Mouse (Mus musculus) forebrain, embryonic 16.5 days (tissue): Measurements from ENCODE around the gene Mypop. TPM values are rescaled to one million over a fixed set of nuclear protein-coding genes. Genes with fewer than 3 reads are reported as not detected.
A peak's percentile ranks its signal among the peaks of the same experiment; 100 is the strongest.

Experiments used
- ATAC-seq: fragments of 200-750 bp; cut with Nextera tagmentation; 2 replicates; pipeline ENCODE4 v1.8.0; 2017; ENCODE audit warnings: mild to moderate bottlenecking, moderate library complexity
- H3K27ac ChIP-seq: fragments of 300-500 bp; sonication (generic); 2 replicates; pipeline ENCODE4 v1.5.1; 2014; ENCODE audit warnings: low read length, control low read depth
- H3K27me3 ChIP-seq: fragments of 300-500 bp; sonication (generic); replicated peaks from 2 replicates; pipeline ENCODE4 v1.6.1; 2014; ENCODE audit warnings: low read length; ENCODE audit not compliant: control insufficient read depth, insufficient read depth
- H3K36me3 ChIP-seq: fragments of 300-500 bp; sonication (generic); 2 replicates; pipeline ENCODE4 v1.6.1; 2014; ENCODE audit not compliant: control insufficient read depth, insufficient read depth
- H3K4me1 ChIP-seq: fragments of 300-500 bp; sonication (generic); replicated peaks from 2 replicates; pipeline ENCODE4 v1.6.1; 2014; ENCODE audit warnings: low read length; ENCODE audit not compliant: control insufficient read depth, insufficient read depth
- H3K4me2 ChIP-seq: fragments of 300-500 bp; sonication (generic); 2 replicates; pipeline ENCODE4 v1.6.1; 2014; ENCODE audit warnings: mild to moderate bottlenecking, low read length, control low read depth
- H3K4me3 ChIP-seq: fragments of 300-500 bp; sonication (generic); replicated peaks from 2 replicates; pipeline ENCODE4 v1.5.1; 2014; ENCODE audit warnings: mild to moderate bottlenecking, low read length, control low read depth
- H3K9ac ChIP-seq: fragments of 300-500 bp; sonication (generic); replicated peaks from 2 replicates; pipeline ENCODE4 v1.6.1; 2014; ENCODE audit warnings: low read depth, low read length, control low read depth
- H3K9me3 ChIP-seq: fragments of 300-500 bp; sonication (generic); 2 replicates; pipeline ENCODE4 v1.6.1; 2016; ENCODE audit warnings: low read length; ENCODE audit not compliant: control insufficient read depth
- WGBS: fragments of 180-500 bp; shearing (Covaris S2); extraction: QIAGEN DNeasy Blood & Tissue Kit; methylation state at CpG from one replicate; pipeline ENCODE4 v1.1.7; 2014; 5-methylcytosine and 5-hydroxymethylcytosine counted together
- polyA plus RNA-seq: library from polyadenylated mRNA; unstranded; fragments of >200 nt; fragmentation: Nextera tagmentation; extraction: Ambion mirVana; gene quantifications from 2 replicates; pipeline ENCODE4 v1.2.1, GENCODE M21; 2015

The Mypop gene
- polyA plus RNA-seq, 1 experiment from 2014 or later, result 3.1 TPM

DNA sequence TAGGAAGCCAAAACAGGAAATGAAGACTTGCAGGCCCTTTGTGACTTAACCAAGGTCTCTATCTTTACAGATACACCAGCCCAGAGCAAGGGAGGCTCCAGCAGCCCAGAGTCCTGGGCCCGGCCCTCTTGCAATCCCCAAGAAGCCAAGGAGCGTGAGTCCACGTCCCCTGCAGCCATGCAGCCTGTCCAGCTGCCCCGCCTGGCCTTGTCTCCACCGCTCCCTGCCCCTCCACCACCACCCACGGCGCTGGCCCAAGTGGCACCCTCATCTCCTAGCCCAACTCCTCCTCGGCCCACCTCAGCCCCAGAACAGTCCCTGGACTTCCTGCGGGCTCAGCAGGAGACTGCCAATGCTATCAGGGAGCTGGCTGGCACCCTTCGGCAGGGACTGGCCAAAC is 9.4 kb downstream of the Mypop start:
- Histone ChIP-seq H3K4me1 (peaks cover 23% of the 10 kb centered on the region), H3K27ac (no peak overlapping the region), H3K9ac (peak overlapping the region; percentile 29; the same call in 1 of the 2 replicates), H3K36me3 (no peaks in the 10 kb centered on the region), H3K4me3 (peak overlapping the region; percentile 6), H3K27me3 (no peaks in the 10 kb centered on the region), H3K4me2 (0 out of 2 replicates have a peak overlapping the region, but pooled peaks have one; percentile 9), H3K9me3 (no peaks in the 10 kb centered on the region)
- ATAC-seq, result no peak
- 60% methylated on average over 10 of the region's 10 CpGs for WGBS

DNA sequence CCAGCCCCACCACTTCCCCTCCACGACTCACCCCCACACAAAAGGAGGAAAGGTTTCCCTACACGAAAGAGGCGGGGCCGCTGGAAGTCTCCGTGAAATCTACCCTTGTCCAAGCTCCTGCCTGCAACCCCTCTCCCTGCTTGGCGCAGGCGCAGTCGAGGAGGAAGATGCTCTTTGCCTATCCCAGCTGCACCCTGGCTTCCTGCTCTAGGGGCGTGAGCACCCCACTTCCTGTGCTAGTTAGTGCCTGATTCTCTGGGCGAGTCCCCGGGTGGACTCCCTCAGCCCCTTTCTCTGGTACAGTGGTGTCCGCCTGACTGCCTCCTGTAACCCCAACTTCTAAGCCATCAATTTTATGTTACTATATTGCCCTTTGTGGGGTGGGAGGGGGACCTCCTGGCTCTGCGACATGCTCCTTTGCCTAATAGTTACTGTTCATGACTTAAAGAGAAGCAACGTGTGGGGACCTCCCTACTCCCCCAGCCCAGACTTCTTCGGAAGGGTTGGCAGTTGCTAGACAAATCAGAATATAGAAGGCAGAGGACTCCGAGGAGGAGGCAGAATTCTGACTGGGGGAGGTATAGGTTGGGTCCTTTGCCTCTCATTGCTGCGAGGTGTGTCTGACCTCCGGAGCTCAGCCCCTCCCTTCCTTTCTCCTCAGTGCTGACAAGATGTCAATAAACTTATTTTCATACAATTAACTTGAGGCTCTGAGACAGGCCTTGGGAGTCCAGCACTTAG is 10.2 kb downstream of the Mypop start:
- peak overlapping the region; percentile 9; the same call in 1 of the 2 replicates for H3K4me2 ChIP-seq
- WGBS, result 52% methylated on average over 18 of the region's 18 CpGs
- peak overlapping the region; percentile 18 for H3K4me3 ChIP-seq
- peaks cover 4% of the 10 kb centered on the region; the same call in 1 of the 2 replicates for H3K36me3 ChIP-seq
- no peaks in the 10 kb centered on the region for H3K9me3 ChIP-seq
- no peaks in the 10 kb centered on the region for H3K27me3 ChIP-seq
- peaks cover 31% of the 10 kb centered on the region for H3K4me1 ChIP-seq
- no peak for ATAC-seq
- peak overlapping the region; percentile 13; the same call in 1 of the 2 replicates for H3K9ac ChIP-seq
- no peak overlapping the region for H3K27ac ChIP-seq

DNA sequence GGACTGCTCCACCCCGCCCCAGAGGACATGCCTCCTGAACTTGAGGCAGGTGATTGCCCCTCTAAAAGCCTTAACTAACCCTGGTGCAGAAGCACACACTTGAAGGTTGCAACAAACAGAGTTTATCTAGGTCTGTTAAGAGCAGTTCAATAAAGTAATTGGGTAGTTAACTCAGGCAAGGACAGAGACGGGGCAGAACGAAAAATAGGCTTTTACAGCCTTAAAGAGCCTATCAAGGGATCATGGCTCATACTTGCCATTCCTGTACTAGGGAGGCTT is 10.7 kb downstream of the Mypop start:
- H3K9me3 ChIP-seq, result no peaks in the 10 kb centered on the region
- no peak for ATAC-seq
- peaks cover 6% of the 10 kb centered on the region for H3K36me3 ChIP-seq
- no peak overlapping the region for H3K27ac ChIP-seq
- H3K27me3 ChIP-seq, result no peaks in the 10 kb centered on the region
- no peak overlapping the region for H3K9ac ChIP-seq
- 76% methylated on average over 3 of the region's 3 CpGs for WGBS
- no peak overlapping the region for H3K4me3 ChIP-seq
- no peak overlapping the region for H3K4me2 ChIP-seq
- H3K4me1 ChIP-seq, result peaks cover 36% of the 10 kb centered on the region

DNA sequence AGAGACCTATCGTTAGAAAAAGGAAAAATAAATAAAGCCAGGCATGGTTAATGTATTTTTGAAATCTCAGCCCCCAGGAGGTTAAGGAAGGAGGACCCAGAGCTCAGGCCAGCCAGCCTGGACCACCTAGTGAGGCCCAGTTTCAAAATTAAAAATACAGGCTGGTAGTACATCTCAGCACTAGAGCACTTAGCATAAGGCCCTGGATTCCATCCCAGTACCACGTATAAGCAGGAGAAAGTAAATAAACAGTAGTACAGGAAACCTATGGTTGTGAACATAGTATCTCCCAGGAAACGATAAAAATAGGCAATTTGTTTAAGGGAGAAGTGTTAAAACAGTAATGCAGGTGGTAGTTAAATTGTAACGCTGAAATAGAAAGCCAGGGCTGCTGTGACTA is 11.1 kb downstream of the Mypop start:
- Histone ChIP-seq H3K9ac (peak overlapping the region; percentile 82), H3K27me3 (no peaks in the 10 kb centered on the region), H3K4me3 (peak overlapping the region; percentile 48), H3K4me2 (peak overlapping the region; percentile 79), H3K9me3 (no peaks in the 10 kb centered on the region), H3K36me3 (peaks cover 9% of the 10 kb centered on the region), H3K27ac (no peak overlapping the region; the same call in 1 of the 2 replicates), H3K4me1 (peaks cover 40% of the 10 kb centered on the region)
- no peak for ATAC-seq
- WGBS, result 42% methylated on average over 4 of the region's 4 CpGs

DNA sequence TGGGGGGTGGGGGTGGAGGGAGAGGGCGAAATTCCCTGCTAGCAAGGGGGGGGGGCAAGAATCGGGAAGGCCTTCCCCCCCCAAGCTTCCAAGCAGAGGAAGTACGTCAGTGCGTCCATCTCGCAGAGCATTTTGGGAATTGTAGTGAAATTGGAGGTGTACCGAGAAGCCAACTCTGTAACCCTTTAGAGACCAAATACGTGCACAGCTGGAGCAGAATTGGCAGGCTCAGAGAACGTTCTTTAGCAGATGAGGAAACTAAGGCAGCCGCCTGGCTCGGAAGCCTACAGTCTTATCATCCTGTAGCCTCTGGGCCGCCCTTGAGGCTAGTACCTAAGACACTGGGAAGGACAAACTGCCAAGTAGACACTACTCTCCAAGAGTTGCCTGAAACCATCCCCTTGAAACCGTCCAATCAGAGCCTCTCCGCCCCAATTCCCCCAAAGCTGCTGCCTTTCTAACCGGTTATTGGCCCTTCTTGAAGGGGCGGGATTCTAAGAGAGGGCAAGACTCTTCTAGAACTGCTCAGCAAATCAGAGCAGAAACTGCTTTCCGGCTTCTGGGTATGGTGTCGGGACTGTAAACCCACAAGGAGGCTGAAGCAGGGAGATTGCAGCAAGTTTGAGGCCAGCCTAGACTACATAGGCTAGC is 11.9 kb downstream of the Mypop start:
- peak; percentile 65 for ATAC-seq
- WGBS, result 2% methylated on average over 17 of the region's 17 CpGs

DNA sequence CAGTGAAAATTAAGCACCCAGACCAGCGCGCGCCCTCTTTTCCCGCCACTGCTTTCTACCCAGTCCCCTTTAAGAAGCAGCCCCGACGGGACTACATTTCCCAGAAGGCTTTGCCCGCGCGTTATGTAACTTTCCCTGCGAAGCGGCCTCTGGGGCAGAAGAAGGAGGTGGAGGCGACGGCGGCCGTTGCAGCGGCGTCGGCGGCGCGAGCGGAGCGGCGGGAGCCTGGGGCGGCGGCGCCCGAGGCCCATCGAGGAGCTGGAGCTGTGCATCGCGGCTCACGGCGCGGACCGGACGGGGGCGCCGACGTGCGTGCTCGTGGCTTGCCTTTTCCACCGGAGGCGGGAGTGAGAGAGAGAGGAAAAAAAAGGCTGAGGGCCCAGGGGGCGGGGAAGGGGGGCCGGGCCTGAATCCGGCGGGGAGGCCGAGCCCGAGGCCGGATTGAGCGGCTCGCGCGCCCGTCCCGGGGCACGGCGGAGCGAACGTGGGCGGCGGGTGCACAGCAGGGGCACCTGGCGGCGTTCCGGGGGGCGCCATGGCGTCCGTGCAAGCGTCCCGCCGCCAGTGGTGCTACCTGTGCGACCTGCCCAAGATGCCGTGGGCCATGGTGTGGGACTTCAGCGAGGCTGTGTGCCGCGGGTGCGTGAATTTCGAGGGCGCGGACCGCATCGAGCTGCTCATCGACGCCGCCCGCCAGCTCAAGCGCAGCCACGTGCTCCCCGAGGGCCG is 13.0 kb downstream of the Mypop start, which contains the start of gene Irf2bp1:
Irf2bp1 (plus strand) TSS at position 143 of the 729 bp plus-strand sequence.
- H3K27me3 ChIP-seq, result no peaks in the 10 kb centered on the region
- WGBS, result under 1% methylated on average over 85 of the region's 90 CpGs
- H3K9ac ChIP-seq, result peak within 1 kb of the TSS; percentile 88
- peak; percentile 78 for ATAC-seq
- peak within 1 kb of the TSS; percentile 87 for H3K4me2 ChIP-seq
- peaks cover 40% of the 10 kb centered on the region for H3K4me1 ChIP-seq
- H3K36me3 ChIP-seq, result peaks cover 9% of the 10 kb centered on the region
- peak within 1 kb of the TSS; percentile 91 for H3K4me3 ChIP-seq
- H3K9me3 ChIP-seq, result no peaks in the 10 kb centered on the region
- H3K27ac ChIP-seq, result peak within 1 kb of the TSS; percentile 95

More for the DNA sequence above, 11.9 kb downstream of the Mypop start:
- Histone ChIP-seq H3K27ac (peak overlapping the region; percentile 65), H3K4me3 (peak overlapping the region; percentile 48), H3K36me3 (peaks cover 9% of the 10 kb centered on the region), H3K27me3 (no peaks in the 10 kb centered on the region), H3K9me3 (no peaks in the 10 kb centered on the region), H3K4me2 (peak overlapping the region; percentile 79), H3K9ac (peak overlapping the region; percentile 82), H3K4me1 (peaks cover 40% of the 10 kb centered on the region)

DNA sequence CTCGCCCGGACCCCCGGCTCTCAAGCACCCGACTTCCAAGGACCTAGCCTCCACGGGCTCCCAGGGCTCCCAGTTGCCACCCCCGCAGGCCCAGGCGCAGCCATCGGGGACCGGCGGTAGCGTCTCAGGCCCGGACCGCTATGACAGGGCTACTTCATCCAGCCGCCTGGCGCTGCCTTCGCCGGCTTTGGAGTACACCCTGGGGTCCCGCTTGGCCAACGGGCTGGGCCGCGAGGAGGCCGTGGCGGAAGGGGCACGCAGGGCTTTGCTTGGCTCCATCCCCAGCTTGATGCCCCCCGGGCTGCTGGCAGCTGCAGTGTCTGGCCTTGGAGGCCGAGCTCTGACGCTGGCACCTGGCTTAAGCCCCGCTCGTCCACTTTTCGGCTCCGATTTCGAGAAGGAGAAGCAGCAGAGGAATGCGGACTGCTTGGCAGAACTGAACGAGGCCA is 13.6 kb downstream of the Mypop start:
- peak; percentile 2 for ATAC-seq
- H3K27ac ChIP-seq, result peak overlapping the region; percentile 95
- H3K9ac ChIP-seq, result peak overlapping the region; percentile 88
- 4% methylated on average over 34 of the region's 34 CpGs for WGBS
- H3K36me3 ChIP-seq, result peaks cover 9% of the 10 kb centered on the region
- peak overlapping the region; percentile 87 for H3K4me2 ChIP-seq
- no peaks in the 10 kb centered on the region for H3K9me3 ChIP-seq
- H3K27me3 ChIP-seq, result no peaks in the 10 kb centered on the region
- H3K4me1 ChIP-seq, result peaks cover 40% of the 10 kb centered on the region
- H3K4me3 ChIP-seq, result peak overlapping the region; percentile 91

DNA sequence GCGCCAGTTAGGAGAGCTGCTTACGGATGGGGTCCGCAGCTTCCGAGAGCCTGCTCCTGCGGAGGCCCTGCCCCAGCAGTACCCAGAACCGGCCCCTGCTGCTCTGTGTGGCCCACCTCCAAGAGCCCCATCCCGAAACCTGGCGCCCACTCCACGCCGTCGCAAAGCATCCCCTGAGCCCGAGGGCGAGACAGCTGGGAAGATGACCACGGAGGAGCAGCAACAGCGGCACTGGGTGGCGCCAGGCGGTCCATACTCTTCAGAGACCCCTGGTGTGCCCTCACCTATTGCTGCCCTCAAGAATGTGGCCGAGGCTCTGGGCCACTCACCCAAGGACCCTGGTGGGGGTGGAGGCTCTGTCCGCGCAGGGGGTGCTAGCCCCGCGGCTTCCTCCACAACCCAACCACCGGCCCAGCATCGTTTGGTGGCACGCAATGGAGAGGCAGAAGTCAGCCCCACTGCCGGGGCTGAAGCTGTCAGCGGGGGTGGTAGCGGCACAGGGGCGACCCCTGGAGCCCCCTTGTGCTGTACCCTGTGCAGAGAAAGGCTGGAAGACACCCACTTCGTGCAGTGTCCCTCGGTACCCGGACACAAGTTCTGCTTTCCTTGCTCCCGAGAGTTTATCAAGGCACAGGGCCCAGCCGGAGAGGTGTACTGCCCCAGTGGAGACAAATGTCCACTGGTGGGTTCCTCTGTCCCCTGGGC is 14.5 kb downstream of the Mypop start:
- 81% methylated on average over 34 of the region's 34 CpGs for whole genome bisulfite sequencing
- Histone ChIP-seq H3K4me2 (peak overlapping the region; percentile 87), H3K27ac (no peak overlapping the region), H3K4me1 (peaks cover 40% of the 10 kb centered on the region), H3K4me3 (no peak overlapping the region), H3K27me3 (no peaks in the 10 kb centered on the region), H3K36me3 (peaks cover 9% of the 10 kb centered on the region), H3K9me3 (no peaks in the 10 kb centered on the region), H3K9ac (no peak overlapping the region; the same call in 1 of the 2 replicates)
- no peak for ATAC-seq
